Mouse (Mus musculus): Measurements from ENCODE around the gene Vmn2r87. TPM values are rescaled to one million over a fixed set of nuclear protein-coding genes. Genes with fewer than 3 reads are reported as not detected.

Gene Vmn2r87
- not detected for total RNA-seq (2023)

GRCm38 (mm10) chr10:130497296-130497695 is at the start of gene Vmn2r87:
Gene Vmn2r87 (minus strand): TSS chr10:130497396.

GRCm38 (mm10) chr10:130455950-130456349 is 41.2 kb downstream of the Vmn2r87 start, which contains the start of gene Vmn2r86:
Gene Vmn2r86 (minus strand): TSS chr10:130456050.

GRCm38 (mm10) chr10:130429603-130430002 is 67.6 kb downstream of the Vmn2r87 start, which contains the start of gene Vmn2r85:
Gene Vmn2r85 (minus strand): TSS chr10:130429703.

Other genes starting within 250 kb of the Vmn2r87 start
- gene Neurod4, start 217.2 kb downstream of the Vmn2r87 start, total RNA-seq (2023), result not detected
- gene Tespa1, start 174.5 kb downstream of the Vmn2r87 start, total RNA-seq (2023), result 108 TPM
- not detected for gene Vmn2r84, start 103.1 kb downstream of the Vmn2r87 start, total RNA-seq (2023)
- not detected for gene Vmn2r85, start 67.7 kb downstream of the Vmn2r87 start, total RNA-seq (2023)
- gene Vmn2r86, start 41.3 kb downstream of the Vmn2r87 start, total RNA-seq (2023), result not detected

All from CD8-positive naive resting alpha-beta T cell, adult 57 days (primary cell).